Mouse (Mus musculus): ENCODE measurements around the gene Drd4.

The Drd4 gene

GRCm38 (mm10) chr7:141282756-141283155 lies 9.1 kb upstream of the Drd4 start:
- in situ Hi-C loops (cut with MboI; ENCODE audit: unreplicated experiment in 2 of 2) = no loop called here

GRCm38 (mm10) chr7:141288042-141288441 lies 3.8 kb upstream of the Drd4 start:
- in situ Hi-C loops (cut with MboI; ENCODE audit: unreplicated experiment in 2 of 2) = no loop called here

- in situ Hi-C loops (cut with MboI; ENCODE audit: unreplicated experiment in 2 of 2) = no loop called here
Observed at GRCm38 (mm10) chr7:141292583-141293388, 980 bp downstream of the Drd4 start.

- in situ Hi-C loops (cut with MboI; ENCODE audit: unreplicated experiment in 2 of 2) = no loop called here
Observed at GRCm38 (mm10) chr7:141293852-141294471, 2.2 kb downstream of the Drd4 start.

- in situ Hi-C loops (cut with MboI; ENCODE audit: unreplicated experiment in 2 of 2) = no loop called here
Observed at GRCm38 (mm10) chr7:141294479-141294878, 2.7 kb downstream of the Drd4 start.

GRCm38 (mm10) chr7:141297926-141298650 lies 6.3 kb downstream of the Drd4 start:
- in situ Hi-C loops (cut with MboI; ENCODE audit: unreplicated experiment in 2 of 2) = no loop called here

- in situ Hi-C loops (cut with MboI; ENCODE audit: unreplicated experiment in 2 of 2) = no loop called here
Observed at GRCm38 (mm10) chr7:141299175-141299574, 7.4 kb downstream of the Drd4 start.

- in situ Hi-C loops (cut with MboI; ENCODE audit: unreplicated experiment in 2 of 2) = no loop called here
Observed at GRCm38 (mm10) chr7:141301386-141301785, 9.6 kb downstream of the Drd4 start.

GRCm38 (mm10) chr7:141302702-141303268 lies 11.0 kb downstream of the Drd4 start:
- in situ Hi-C loops (cut with MboI; ENCODE audit: unreplicated experiment in 2 of 2) = no loop called here

GRCm38 (mm10) chr7:141304537-141304936 lies 12.7 kb downstream of the Drd4 start:
- in situ Hi-C loops (cut with MboI; ENCODE audit: unreplicated experiment in 2 of 2) = no loop called here

- in situ Hi-C loops (cut with MboI; ENCODE audit: unreplicated experiment in 2 of 2) = loop anchor here in 1 of 2 experiments (10.0 kb wide), 1 partner anchor 50 kb away; the partner anchor contains the start of gene Irf7
Observed at GRCm38 (mm10) chr7:141314416-141314815, 22.6 kb downstream of the Drd4 start.

- in situ Hi-C loops (cut with MboI; ENCODE audit: unreplicated experiment in 2 of 2) = loop anchor here (5.0 to 10.0 kb wide), 2 partner anchors 43 to 50 kb away; partner anchors contain the start of gene Irf7 (in 1 of the 2)
Observed at GRCm38 (mm10) chr7:141315076-141315475, 23.3 kb downstream of the Drd4 start.

- in situ Hi-C loops (cut with MboI; ENCODE audit: unreplicated experiment in 2 of 2) = loop anchor here (5.0 to 10.0 kb wide), 2 partner anchors 44 to 51 kb away; partner anchors contain the start of gene Irf7 (in 1 of the 2)
Observed at GRCm38 (mm10) chr7:141315974-141316373, 24.2 kb downstream of the Drd4 start.

- in situ Hi-C loops (cut with MboI; ENCODE audit: unreplicated experiment in 2 of 2) = loop anchor here (5.0 to 10.0 kb wide), 2 partner anchors 45 to 53 kb away; partner anchors contain the start of gene Irf7 (in 1 of the 2)
Observed at GRCm38 (mm10) chr7:141317619-141318132, 25.9 kb downstream of the Drd4 start.

GRCm38 (mm10) chr7:141319446-141319845 lies 27.6 kb downstream of the Drd4 start:
- in situ Hi-C loops (cut with MboI; ENCODE audit: unreplicated experiment in 2 of 2) = loop anchor here (5.0 to 10.0 kb wide), 2 partner anchors 47 to 55 kb away; partner anchors contain the start of gene Irf7 (in 1 of the 2)

GRCm38 (mm10) chr7:141324686-141325085 lies 32.9 kb downstream of the Drd4 start:
- in situ Hi-C loops (cut with MboI; ENCODE audit: unreplicated experiment in 2 of 2) = no loop called here

- in situ Hi-C loops (cut with MboI; ENCODE audit: unreplicated experiment in 2 of 2) = no loop called here
Observed at GRCm38 (mm10) chr7:141326546-141327446, 35.0 kb downstream of the Drd4 start.

- in situ Hi-C loops (cut with MboI; ENCODE audit: unreplicated experiment in 2 of 2) = no loop called here
Observed at GRCm38 (mm10) chr7:141327469-141328372, 35.9 kb downstream of the Drd4 start, which contains the start of the genes Deaf1 and Tmem80. Gene Deaf1 (minus strand): TSS chr7:141327690. Gene Tmem80 (plus strand): TSS chr7:141327739.
